Mouse (Mus musculus) T-helper 17 cell (primary cell): ENCODE results near the gene Thada.

Source experiments
- in situ Hi-C, 2 experiments: fragments of 300-600 bp; cut with MboI, MseI; formaldehyde crosslinking; loops; 1 replicate in 1 of 2; 2 replicates in 1 of 2; pipeline ENCODE4 v1.15.1; 2025; ENCODE audit warnings: high pct_unique_total_duplicates in 2 of 2

Thada gene

DNA sequence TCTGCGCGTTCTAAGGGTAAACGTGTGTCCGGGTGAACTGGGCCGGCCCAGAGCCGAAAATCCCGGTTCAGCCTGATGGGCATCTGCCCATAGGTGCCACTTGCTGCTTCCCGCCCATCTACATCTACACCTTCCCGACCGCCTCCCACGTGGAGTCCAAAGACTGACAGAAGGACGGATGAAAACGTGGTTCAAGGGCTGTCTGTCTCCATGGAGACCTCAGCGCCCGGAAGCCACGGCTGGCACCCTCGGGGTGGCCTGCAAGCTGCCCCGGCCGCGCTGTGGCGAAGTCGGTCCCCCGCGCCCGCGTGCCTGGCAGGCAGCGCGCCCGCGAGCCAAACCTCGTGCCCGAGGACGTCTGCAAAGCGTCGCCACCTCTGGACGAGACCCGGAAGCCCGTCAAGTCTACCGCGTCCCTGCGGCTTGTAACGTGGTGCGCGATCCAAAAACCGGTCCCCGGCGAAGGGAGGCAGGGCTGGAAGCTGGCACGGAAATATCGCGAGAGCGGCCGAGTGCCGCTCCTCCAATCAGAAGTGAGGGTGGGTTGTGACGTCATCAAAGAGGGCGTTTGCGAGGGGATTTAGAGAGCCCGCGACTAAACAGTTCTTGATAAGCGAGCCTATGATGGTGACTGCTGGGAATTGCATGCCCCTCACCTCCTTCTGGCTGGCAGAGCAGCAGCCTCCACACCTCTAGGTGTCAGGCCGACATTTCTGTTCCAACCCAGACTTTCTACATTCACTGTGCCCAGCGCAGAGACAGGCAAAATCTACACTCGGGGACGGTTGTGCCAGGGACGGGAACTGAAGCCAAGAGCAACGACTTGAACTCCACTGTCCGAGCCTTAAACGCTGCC lies at the start of gene Thada:
TSS of gene Thada (minus strand) at position 453 of the 856 bp plus-strand sequence.
- in situ Hi-C loops: no loop called here

DNA sequence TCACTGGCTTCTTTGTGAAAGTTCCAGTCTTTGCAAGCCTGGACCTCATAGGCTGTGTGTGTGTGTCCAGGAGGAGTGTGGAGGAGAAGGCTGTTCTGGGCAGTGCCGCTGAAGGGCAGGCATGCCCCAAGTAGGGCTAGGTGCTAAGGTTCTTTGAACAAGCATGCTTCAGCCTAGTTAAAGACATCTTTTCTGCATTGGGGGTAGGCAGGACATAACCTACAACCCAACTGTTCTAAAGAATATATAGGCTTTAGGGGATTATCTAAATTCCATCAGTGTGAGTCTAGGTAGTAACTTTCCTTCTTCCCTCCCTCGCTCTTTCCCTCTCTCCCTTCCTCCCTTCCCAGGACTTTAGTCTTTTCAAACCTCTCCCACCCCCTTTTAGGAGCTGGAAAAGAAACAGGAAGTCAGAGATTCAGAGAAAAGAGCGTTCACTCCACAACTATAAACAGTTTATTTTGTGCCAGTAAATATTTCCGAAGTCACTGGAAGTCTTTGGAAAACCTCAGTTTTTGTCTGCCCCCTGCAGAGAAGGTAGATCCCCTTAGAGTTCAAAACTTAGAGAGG lies 46.6 kb upstream of the Thada start:
- in situ Hi-C loops: no loop called here

DNA sequence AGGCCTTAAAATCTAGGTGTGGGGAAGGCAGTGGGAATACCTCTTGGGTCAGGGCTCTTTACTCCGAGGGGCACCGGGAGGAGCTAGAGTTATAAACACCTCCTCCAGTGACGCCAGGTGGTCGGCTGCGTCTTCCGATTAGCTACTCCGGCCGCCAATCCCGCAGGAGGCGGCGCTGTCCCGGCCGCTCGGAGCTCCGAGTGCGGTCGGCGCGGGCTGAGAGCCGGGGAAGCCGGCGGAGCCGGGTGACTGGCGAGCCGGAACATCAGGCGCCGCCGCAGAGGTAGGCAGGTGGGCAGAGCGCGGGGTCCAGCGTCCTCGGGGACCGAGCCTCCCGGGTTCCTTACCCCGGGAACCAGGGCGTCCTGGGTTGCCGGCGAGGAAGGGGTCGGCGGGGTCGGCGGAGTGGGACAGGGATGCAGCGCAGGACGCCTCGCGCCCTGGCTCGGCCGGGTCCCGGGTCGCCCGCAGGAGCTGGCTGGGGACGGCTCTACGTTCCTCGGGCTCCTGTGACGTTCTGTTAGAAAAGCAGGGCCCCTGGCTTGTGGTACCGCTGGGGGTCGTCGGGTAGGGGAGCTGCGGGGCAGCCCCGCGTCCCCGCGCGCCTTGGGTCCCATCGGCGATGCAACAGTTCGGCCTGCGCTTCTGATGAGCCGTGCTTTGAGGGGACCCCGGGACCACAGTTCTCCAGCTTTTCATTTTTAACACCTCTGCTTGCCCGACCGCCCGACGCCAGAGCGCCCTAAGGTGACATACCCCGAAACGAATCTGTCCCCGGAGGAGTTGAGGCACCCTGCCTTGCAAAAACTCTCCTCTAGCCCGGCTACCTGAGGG lies 45.9 kb upstream of the Thada start, which contains the start of gene Plekhh2:
TSS of gene Plekhh2 (plus strand) at position 214 of the 834 bp plus-strand sequence.
- in situ Hi-C loops: no loop called here

DNA sequence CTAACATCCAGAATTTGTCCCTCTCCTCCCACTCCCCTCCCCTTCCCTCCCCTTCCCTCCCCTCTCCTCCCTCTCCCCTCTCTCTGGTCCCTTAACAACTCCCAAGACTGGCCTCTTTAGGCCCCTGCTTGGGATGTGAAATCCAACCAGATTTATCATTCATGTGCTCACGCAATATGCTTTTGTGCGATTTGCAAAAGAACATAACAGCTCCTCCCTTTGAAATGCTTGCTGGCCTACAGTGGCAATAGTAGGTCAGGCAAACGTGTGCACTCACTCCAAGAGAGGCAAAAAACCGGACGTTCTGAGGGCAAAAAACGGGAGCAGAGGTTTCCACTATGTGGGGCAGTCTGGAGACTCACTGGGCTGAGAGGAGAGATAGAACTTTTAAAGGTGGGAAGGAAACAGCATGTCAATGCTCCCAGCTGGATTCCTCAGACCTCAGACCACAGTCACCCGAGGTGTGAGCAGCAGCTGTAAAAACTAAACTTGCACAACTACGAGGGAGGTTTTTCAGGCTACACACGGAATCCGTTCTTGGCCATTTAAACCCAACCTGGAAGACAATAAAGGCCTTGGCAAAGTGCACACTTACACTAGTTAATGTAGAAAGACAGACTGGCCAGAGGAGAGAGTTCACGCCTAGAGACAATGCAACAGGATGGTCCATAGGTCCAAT lies 45.1 kb upstream of the Thada start:
- in situ Hi-C loops: no loop called here

DNA sequence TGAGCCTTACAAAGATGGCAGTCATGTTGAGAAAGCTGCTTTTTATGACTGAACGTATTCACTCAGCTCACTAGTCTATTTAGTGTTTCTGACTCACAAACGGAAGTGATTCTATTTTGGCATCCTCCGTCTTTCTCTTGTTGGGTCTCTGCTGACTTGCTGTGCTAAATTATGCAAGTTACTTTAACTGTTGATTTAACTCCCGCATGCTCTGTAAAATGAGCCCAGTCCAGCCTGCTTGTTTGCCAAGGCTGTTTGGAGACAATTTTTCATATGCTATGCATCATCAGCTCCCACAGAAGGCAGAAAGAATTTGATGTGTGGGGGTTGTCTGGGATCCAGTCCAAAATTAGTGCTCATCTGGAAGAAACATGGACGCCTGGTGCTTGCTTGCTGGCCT lies 44.4 kb upstream of the Thada start:
- in situ Hi-C loops: no loop called here

DNA sequence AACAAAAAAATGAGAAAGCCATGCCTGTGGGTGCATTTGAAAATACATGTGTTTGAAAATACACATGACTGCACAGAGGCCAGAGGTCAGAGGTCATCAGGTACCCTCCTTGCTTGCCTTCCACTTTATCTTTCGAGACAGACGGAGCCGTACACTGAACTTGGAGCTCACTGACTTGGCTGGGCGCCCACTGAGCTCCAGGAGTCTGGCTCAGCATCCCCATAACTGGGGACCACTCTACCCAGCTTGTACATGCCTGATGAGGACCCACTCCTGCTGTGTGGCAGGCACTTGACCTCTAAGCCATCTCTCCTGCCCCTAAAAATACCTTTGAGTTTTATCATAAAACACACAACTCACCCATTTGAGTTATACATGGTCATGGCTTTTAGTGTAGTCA lies 43.2 kb upstream of the Thada start:
- in situ Hi-C loops: no loop called here

DNA sequence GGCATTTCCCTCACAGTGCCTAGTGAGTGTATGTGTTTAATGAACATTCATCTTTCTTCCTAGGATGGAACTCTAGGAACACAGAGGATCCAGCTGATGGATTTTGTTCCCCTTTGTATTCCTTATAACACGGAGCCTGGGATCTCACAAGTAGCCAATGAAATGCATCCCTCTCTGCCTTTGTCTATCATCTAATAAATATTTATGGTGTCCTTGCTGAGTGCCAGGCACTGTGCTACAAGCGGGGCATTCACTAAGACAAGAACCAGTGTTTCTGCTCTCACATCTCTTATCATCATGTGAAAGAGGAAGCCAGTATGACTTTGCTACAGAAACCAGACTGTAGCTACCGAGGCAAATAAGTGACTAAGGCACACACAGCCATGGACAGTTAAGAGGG lies 42.7 kb upstream of the Thada start:
- in situ Hi-C loops: no loop called here

DNA sequence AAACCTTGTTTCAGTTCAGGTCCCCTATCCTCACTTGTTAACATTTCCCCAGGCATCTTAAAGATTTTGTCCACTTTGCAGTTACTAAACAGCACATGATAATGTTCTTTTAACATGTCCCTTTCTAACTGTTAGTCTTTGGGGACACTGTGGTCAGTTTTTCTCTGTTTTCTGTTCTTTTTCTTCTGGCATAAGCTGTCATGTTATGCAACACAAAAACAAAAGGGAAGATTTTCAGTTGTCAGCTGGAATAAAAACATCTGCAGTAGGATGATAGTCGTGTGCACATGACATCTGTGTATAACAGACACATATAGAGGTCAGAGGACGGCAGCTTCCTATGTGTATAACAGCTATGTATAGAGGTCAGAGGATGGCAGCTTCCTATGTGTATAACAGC lies 39.9 kb upstream of the Thada start:
- in situ Hi-C loops: no loop called here

DNA sequence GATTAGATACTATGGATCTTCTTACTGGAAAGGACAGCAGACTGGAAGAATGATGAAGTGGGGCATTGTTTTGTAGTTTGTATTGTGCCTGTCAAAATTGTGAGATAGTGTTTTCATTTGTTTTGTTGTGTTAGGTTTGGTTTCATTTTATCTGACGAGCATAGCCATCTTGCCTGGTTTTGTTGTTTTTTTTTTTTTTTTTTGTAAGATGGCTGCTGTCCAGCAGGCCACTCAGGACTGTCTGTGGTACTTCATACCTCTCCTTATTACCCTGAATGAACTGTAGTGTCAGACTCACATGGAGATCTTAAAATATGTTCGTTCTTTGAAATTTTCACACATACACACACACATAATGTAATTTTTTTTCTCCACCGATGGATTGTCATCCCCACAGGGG lies 36.3 kb upstream of the Thada start:
- in situ Hi-C loops: no loop called here

DNA sequence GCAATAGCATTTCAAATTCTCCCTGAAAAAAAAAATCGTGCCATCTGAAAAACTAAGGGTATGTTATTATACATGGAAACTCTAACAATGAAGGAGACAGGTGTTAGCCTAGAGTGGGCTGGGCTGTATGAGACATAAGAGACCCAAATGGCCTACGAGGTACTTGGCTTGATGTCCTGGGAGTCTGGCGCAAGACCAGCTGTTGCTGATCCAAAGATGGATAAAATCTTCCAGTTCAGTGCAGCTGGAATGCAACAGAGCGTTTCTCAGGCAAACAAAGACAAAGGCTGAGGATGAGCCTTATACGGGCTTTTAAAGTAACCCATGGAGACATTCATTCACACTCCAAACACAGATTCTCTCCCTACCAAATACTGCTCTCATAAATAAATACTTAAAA lies 32.6 kb upstream of the Thada start:
- in situ Hi-C loops: no loop called here

DNA sequence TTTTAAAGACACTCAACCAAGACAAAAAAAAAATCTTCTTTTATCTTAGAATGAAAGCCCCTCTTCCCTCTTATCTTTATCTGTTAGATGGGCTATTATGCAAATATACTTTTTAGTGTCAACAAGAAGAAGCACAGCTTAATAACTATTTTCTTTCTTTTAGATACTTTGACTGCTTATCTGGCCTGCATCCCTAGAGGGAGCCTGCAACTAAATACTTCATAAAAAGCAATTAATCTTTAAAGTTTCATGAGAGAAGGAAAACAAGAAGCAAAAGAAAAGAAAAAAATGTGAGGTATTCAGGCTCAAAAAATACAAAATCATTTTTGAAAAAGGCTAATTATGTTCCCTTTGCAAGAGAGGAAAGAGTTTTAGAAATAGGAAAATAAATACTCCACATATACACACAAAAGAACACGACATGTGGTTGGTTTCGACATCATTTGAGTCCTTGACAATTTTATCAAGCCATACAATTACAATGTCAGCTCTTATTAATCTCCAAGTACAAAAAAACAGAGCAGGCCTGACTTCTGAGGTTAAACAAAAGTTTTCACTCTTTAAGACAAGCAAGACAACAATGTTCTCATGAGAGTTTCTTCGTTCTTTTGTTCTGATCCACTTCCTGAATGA lies 32.1 kb upstream of the Thada start:
- in situ Hi-C loops: no loop called here

DNA sequence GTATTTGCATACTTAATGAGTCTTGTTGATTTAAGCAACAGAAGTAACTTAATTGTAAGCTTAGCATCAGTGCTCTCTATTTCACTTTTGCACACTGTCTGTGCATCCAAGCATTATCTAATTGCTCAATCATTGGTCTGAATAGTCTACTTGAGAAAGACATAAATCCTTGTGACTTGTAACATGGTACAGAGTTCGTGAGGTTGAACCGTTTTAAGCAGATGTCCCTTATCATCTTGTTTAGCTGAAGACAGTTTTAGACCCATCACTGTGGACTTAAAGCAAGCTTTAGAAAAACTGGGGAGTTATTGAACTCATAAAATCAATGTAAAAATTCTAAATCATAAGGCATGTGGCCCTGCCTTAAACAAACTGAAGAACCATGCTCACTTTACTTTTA lies 31.6 kb upstream of the Thada start:
- in situ Hi-C loops: no loop called here

DNA sequence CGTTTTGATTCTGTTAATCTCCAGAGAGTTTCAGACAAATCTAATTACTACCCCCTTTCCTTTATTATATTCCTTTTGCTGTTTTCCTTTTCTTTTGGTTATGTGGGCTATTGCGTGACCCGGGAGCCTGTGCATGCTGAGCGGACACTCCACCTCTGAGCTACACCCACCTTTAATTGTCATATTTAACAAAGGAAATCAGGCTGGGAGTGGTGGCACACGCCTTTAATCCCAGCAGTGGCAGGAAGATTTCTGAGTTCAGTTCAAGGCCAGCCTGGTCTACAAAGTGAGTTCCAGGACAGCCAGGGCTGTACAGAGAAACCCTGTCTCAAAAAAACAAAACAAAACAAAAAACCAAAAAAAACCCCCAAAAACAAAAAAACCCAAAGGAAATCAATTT lies 31.0 kb upstream of the Thada start:
- in situ Hi-C loops: no loop called here

DNA sequence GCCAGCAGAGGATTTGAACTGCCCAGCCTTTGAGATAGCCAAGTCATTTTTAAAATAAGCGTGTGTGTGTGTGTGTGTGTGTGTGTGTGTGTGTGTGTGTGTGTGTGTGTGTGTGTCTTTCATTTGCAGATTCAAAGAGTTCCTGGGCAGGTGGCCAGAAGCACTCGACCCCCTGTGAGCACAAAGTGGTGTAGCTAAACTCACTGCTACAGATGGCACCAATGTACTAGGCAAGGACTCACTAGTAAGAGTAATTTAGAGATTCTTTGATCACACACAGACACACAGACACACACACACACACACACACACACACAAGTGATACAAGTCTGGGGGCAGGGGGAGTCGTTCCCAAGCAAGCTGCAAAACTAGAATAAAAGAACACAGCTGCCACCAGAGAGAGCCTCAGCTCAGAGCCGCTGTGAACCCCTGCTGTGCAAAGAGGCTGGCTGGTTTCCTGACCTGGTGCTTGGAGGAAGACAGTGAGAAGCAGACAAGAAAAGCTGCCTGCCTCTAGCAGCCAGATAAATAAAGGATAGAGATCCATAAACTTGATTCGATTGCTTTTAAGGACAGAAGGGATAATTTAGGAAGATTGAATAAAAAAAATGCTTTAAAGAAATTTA lies 26.4 kb upstream of the Thada start:
- in situ Hi-C loops: no loop called here

DNA sequence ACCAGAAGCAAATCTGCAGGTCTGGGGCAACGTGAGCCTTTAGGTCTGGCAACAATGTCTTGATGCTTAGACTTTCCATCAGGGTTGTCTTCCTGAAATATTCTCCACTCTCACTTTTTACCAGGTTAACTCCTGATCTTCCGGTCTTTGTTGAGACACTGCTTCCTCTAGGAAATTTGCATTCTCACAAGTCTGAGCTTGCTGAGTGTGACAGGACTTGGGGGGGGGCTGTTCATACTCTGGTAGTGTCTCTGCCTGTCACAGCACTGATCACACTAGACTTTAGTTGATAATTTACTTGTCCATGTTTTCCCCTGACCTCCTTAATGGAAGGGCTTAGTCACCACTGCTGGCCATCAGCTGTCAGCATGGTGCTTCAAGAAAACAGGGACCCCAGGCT lies 21.4 kb upstream of the Thada start:
- in situ Hi-C loops: no loop called here

DNA sequence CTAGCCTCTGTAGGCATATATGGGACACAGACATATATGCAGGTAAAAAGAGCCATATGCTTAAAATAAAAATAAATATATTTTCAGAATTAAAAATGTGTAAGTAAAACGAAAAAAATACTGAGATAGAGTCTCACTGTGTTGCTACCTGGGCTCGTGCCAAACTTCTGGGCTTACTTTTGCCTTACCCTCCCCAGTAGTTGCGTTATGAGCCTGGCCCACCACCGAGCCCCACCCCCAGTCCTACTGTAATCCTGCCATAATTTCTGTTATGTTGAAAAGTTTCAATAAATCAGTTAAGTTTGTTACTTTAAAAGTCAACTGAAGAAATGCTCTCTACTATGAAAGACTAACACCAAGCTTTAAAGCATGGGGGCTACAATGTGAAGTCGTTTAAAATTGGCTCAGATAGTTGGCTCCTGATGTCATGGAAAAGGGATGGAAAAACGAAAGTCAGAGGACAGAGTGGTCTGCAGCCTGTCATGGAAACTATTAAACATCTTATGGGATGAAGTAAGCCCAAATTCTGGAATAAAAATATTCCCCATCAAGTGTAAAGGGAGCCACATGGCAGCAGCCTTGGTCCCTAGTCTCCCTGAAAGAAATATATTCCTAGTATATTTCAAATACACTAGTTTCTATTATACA lies 17.8 kb upstream of the Thada start:
- in situ Hi-C loops: no loop called here

DNA sequence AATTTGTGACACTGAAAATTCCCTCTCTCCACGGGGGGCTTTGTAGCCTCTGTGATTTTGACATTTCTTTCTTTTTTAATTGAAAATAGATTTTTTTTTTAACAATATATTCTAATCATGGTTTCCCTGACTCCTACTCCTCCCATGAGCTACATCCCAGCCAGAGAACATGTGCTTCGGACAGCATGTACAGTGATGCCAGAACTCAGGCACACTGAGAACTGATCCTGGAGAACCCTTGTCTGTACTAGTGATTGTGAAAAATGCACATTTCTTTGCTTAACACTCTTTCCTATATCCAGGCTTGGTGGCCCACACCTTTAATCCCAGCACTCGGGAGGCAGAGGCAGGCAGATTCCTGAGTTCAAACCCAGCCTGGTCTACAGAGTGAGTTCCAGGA lies 16.8 kb upstream of the Thada start:
- in situ Hi-C loops: no loop called here

DNA sequence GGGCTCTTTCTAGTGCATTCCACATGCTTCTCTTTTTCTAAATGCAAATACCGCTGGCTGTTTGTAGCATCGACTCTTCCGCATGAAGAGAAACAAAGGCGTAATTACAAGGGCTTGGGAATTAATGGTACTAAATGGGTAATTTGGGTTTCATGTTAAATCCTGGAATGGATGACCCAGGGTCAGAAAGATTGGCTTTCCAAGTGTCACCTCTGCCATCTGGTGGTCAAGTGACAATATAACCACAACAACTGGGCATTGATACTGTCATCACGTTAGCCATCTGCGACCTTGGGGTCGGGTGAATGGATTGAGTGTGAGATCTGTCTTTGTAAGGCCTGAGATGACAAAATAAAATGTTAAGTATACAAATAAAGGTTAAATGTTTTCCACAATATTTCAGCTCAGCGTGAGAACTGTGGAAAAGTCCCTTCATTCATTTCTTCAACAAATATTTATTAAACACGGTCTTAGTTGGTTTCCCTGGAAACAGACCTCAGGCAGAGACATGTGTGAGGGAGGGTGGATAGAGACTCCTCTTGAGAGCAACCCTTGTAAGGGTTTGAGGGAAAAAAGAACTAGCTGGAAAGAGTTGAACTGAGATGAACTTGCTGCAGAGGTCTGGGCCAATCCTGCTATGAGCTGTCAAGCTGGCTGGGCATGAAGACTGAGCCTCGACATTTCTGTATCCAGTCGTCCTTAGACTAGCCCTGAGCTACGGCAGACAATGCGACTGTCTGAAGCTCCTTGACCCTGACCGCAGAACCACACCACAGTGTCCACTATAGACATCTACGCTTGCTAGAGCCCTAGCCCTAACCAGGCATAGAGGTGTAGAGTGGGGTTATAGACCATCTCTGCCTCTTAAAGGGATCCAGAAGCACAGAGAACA lies 14.7 kb upstream of the Thada start:
- in situ Hi-C loops: no loop called here

DNA sequence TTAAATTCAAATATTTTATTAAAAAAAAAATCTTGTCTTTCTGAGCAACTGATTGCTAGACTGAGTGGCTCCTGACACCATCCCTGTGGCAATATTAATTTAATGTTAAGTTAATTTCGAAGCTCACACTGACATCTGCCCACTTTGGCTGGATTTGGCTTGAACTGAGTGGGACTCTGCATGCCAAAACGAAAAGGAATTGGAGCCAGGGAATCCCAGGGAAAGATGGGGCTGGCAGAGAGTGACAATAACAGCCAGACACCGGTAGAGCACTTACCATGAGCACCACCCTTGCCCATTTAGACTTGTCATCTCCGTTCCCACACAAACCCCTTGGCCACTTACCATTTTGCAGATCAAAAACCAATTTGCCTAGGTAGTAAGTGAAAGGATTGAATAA lies 12.3 kb upstream of the Thada start:
- in situ Hi-C loops: no loop called here
